Mouse (Mus musculus) embryonic fibroblast, embryonic 13.5 days (primary cell): Measurements from ENCODE around the gene Gm498.

Source experiments
- CTCF ChIP-seq: IDR thresholded peaks from 2 replicates; pipeline ENCODE4 v1.5.1; 2011; ENCODE audit warnings: mild to moderate bottlenecking, control low read depth, low read length, moderate library complexity, borderline replicate concordance; ENCODE audit not compliant: insufficient read depth
- POLR2A ChIP-seq: IDR thresholded peaks from 2 replicates; pipeline ENCODE4 v1.6.1; 2011; ENCODE audit warnings: low read depth, mild to moderate bottlenecking, control low read depth, low read length, moderate library complexity

GRCm38 (mm10) chr7:143942941-143943691 is 76.5 kb downstream of the Gm498 start:
- TF ChIP-seq CTCF (no peak), POLR2A (no peak)
